Mouse (Mus musculus) MEL (cell line): ENCODE data around the gene Abca5. TPM values are rescaled to one million over a fixed set of nuclear protein-coding genes. Genes with fewer than 3 reads are reported as not detected.

Experiments
- DNase-seq: peaks from one replicate; pipeline ENCODE4 v3.0.0; 2011; ENCODE audit warnings: low read depth, low spot score
- H3K27ac ChIP-seq: 2 replicates; pipeline ENCODE4 v1.5.1; 2012; ENCODE audit warnings: low read depth, mild to moderate bottlenecking, control low read depth, low read length, moderate library complexity; ENCODE audit not compliant: control insufficient read depth
- H3K27me3 ChIP-seq, 2 experiments: fragments of 150-350 bp in 1 of 2; sonication (generic) in 1 of 2; 2 replicates each; pipeline ENCODE4 v1.6.1; 2012; ENCODE audit warnings: low read length in 2 of 2, mild to moderate bottlenecking in 2 of 2, improper control_type of control experiment in 1 of 2, moderate library complexity in 1 of 2; ENCODE audit not compliant: insufficient read depth in 2 of 2, control insufficient read depth in 1 of 2
- H3K36me3 ChIP-seq, 2 experiments: 2 replicates each; pipeline ENCODE4 v1.6.1; 2012 to 2014; ENCODE audit warnings: low read length in 2 of 2, improper control_type of control experiment in 1 of 2, inconsistent platforms in 1 of 2, mild to moderate bottlenecking in 1 of 2; ENCODE audit not compliant: insufficient read depth in 2 of 2, control insufficient read depth in 1 of 2
- H3K4me1 ChIP-seq, 2 experiments: fragments of 150-350 bp in 1 of 2; sonication (generic) in 1 of 2; 2 replicates each; pipeline ENCODE4 v1.6.1; 2012; ENCODE audit warnings: low read length in 2 of 2, improper control_type of control experiment in 1 of 2, mild to moderate bottlenecking in 1 of 2; ENCODE audit not compliant: insufficient read depth in 2 of 2, control insufficient read depth in 1 of 2
- H3K4me3 ChIP-seq, 2 experiments: fragments of 150-350 bp in 1 of 2; sonication (generic) in 1 of 2; 2 replicates each; pipeline ENCODE4 v1.5.1; 2012; ENCODE audit warnings: low read depth in 2 of 2, low read length in 2 of 2, mild to moderate bottlenecking in 2 of 2, moderate library complexity in 2 of 2, control low read depth in 1 of 2, improper control_type of control experiment in 1 of 2; ENCODE audit not compliant: control insufficient read depth in 1 of 2, insufficient read depth in 1 of 2
- H3K79me2 ChIP-seq: 2 replicates; pipeline ENCODE4 v1.6.1; 2012; ENCODE audit warnings: mild to moderate bottlenecking, low read length, moderate library complexity; ENCODE audit not compliant: control insufficient read depth, poor library complexity, insufficient read depth
- H3K9ac ChIP-seq: 2 replicates; pipeline ENCODE4 v1.6.1; 2012; ENCODE audit warnings: low read depth, mild to moderate bottlenecking, control low read depth, low read length, moderate library complexity; ENCODE audit not compliant: control insufficient read depth, poor library complexity, severe bottlenecking
- H3K9me3 ChIP-seq: fragments of 150-350 bp; sonication (generic); replicated peaks from 2 replicates; pipeline ENCODE4 v1.6.1; 2012; ENCODE audit warnings: mild to moderate bottlenecking, low read length, improper control_type of control experiment, moderate library complexity; ENCODE audit not compliant: insufficient read depth
- CHD1 ChIP-seq: IDR thresholded peaks from 2 replicates; pipeline ENCODE4 v1.6.1; 2012; ENCODE audit warnings: low read depth, mild to moderate bottlenecking, inconsistent platforms, low read length, improper control_type of control experiment
- E2F4 ChIP-seq: IDR thresholded peaks from 2 replicates; pipeline ENCODE4 v1.6.1; 2011; ENCODE audit warnings: low read depth, low read length, improper control_type of control experiment, borderline replicate concordance
- EP300 ChIP-seq, 2 experiments: IDR thresholded peaks; 2 replicates each; pipeline ENCODE4 v1.6.1; 2011; ENCODE audit warnings: improper control_type of control experiment in 2 of 2, low read length in 2 of 2, low read depth in 1 of 2, mild to moderate bottlenecking in 1 of 2
- ETS1 ChIP-seq: IDR thresholded peaks from 2 replicates; pipeline ENCODE4 v1.6.1; 2012; ENCODE audit warnings: low read depth, mild to moderate bottlenecking, inconsistent platforms, low read length, improper control_type of control experiment, moderate library complexity
- GABPA ChIP-seq: IDR thresholded peaks from 2 replicates; pipeline ENCODE4 v1.6.1; 2012; ENCODE audit warnings: low read depth, mild to moderate bottlenecking, inconsistent platforms, low read length, improper control_type of control experiment, moderate library complexity
- GATA1 ChIP-seq: IDR thresholded peaks from 2 replicates; pipeline ENCODE4 v1.6.1; 2011; ENCODE audit warnings: low read depth, low read length, improper control_type of control experiment
- JUND ChIP-seq: IDR thresholded peaks from 2 replicates; pipeline ENCODE4 v1.6.1; 2011; ENCODE audit warnings: low read depth, mild to moderate bottlenecking, improper control_type of control experiment, low read length
- KAT2A ChIP-seq: conservative IDR thresholded peaks from 2 replicates; pipeline ENCODE4 v1.6.1; 2012; ENCODE audit warnings: low read depth, low read length, improper control_type of control experiment, inconsistent platforms
- MAFK ChIP-seq: IDR thresholded peaks from 2 replicates; pipeline ENCODE4 v1.6.1; 2011; ENCODE audit warnings: low read depth, mild to moderate bottlenecking, low read length, improper control_type of control experiment, borderline replicate concordance
- MAX ChIP-seq: IDR thresholded peaks from 2 replicates; pipeline ENCODE4 v1.6.1; 2011; ENCODE audit warnings: low read length, improper control_type of control experiment
- MAZ ChIP-seq: IDR thresholded peaks from 2 replicates; pipeline ENCODE4 v1.6.1; 2012; ENCODE audit warnings: low read depth, mild to moderate bottlenecking, inconsistent platforms, low read length, improper control_type of control experiment
- MEF2A ChIP-seq: IDR thresholded peaks from 2 replicates; pipeline ENCODE4 v1.6.1; 2014; ENCODE audit warnings: low read depth, mild to moderate bottlenecking, inconsistent platforms, low read length, improper control_type of control experiment; ENCODE audit not compliant: poor library complexity, insufficient replicate concordance, severe bottlenecking; ENCODE audit errors: extremely low read depth
- MYB ChIP-seq: IDR thresholded peaks from 2 replicates; pipeline ENCODE4 v1.6.1; 2011; ENCODE audit warnings: mild to moderate bottlenecking, low read depth, low read length, improper control_type of control experiment
- NELFE ChIP-seq: IDR thresholded peaks from 2 replicates; pipeline ENCODE4 v1.6.1; 2011; ENCODE audit warnings: low read depth, low read length, improper control_type of control experiment
- NRF1 ChIP-seq: IDR thresholded peaks from 2 replicates; pipeline ENCODE4 v1.6.1; 2014; ENCODE audit warnings: low read depth, mild to moderate bottlenecking, inconsistent platforms, low read length, improper control_type of control experiment, moderate library complexity; ENCODE audit not compliant: poor library complexity, insufficient read depth, severe bottlenecking
- POLR2A ChIP-seq, 2 experiments: IDR thresholded peaks; 2 replicates each; pipeline ENCODE4 v1.6.1; 2011 to 2012; ENCODE audit warnings: low read length in 2 of 2, mild to moderate bottlenecking in 2 of 2, control low read depth in 1 of 2, improper control_type of control experiment in 1 of 2, low read depth in 1 of 2, moderate library complexity in 1 of 2; ENCODE audit not compliant: control insufficient read depth in 1 of 2, insufficient read depth in 1 of 2, poor library complexity in 1 of 2
- POLR2AphosphoS2 ChIP-seq: IDR thresholded peaks from 2 replicates; pipeline ENCODE4 v1.6.1; 2011; ENCODE audit warnings: low read length, improper control_type of control experiment
- RAD21 ChIP-seq: IDR thresholded peaks from 2 replicates; pipeline ENCODE4 v1.6.1; 2011; ENCODE audit warnings: mild to moderate bottlenecking, low read depth, low read length, improper control_type of control experiment
- RCOR1 ChIP-seq: IDR thresholded peaks from 2 replicates; pipeline ENCODE4 v1.6.1; 2012; ENCODE audit warnings: low read depth, mild to moderate bottlenecking, inconsistent platforms, low read length, improper control_type of control experiment
- TBP ChIP-seq: IDR thresholded peaks from 2 replicates; pipeline ENCODE4 v1.8.0; 2011; ENCODE audit warnings: low read depth, low read length, improper control_type of control experiment
- UBTF ChIP-seq: IDR thresholded peaks from 2 replicates; pipeline ENCODE4 v1.6.1; 2012; ENCODE audit warnings: low read depth, mild to moderate bottlenecking, inconsistent platforms, low read length, improper control_type of control experiment, moderate library complexity, borderline replicate concordance; ENCODE audit not compliant: insufficient read depth
- USF1 ChIP-seq: IDR thresholded peaks from 2 replicates; pipeline ENCODE4 v1.6.1; 2014; ENCODE audit warnings: low read depth, mild to moderate bottlenecking, inconsistent platforms, low read length, improper control_type of control experiment, moderate library complexity
- ZC3H11A ChIP-seq: IDR thresholded peaks from 2 replicates; pipeline ENCODE4 v1.6.1; 2012; ENCODE audit warnings: low read depth, mild to moderate bottlenecking, inconsistent platforms, low read length, improper control_type of control experiment
- ZNF384 ChIP-seq: IDR thresholded peaks from 2 replicates; pipeline ENCODE4 v1.6.1; 2012; ENCODE audit warnings: low read depth, mild to moderate bottlenecking, inconsistent platforms, low read length, improper control_type of control experiment
- polyA plus RNA-seq, 2 experiments: library from polyadenylated mRNA; stranded (reverse) in 1 of 2; unstranded in 1 of 2; fragments of >175 nt in 1 of 2; fragments of >200 nt in 1 of 2; gene quantifications; 2 replicates each; pipeline versions ENCODE4 v1.2.1 to v1.2.4; 2012; ENCODE audit warnings: low replicate concordance in 2 of 2, low read depth in 1 of 2; ENCODE audit not compliant: insufficient read length in 2 of 2, insufficient read depth in 1 of 2, missing spikeins in 1 of 2
- total RNA-seq: library from RNA; depleted of rRNA; stranded (reverse); fragments of 300-350 nt; gene quantifications from 2 replicates; pipeline ENCODE4 v1.2.3, GENCODE M21; 2012

The Abca5 gene
- total and polyA plus RNA-seq, 3 experiments, result 0.35 to 0.78 TPM; not detected in 1

DNA sequence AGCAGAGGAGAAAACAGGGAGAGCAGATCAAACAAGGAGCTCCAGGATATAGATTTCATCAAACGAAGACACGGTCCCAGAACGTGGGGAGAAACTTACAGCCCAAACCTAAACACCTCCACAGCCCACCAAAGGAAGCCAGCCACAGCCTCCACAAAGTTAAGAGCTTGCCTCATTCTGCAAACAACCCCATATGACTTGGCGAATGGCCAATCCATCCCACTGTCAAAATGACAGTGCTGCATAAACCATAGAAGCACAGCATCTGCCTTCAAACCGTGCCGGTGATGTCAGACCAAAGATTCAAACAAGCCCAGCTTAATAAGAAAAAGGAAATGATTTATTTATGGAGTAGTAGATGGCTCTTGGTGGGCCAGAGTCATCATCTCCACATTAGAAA, 7.4 kb downstream of the Abca5 start:
- H3K27ac ChIP-seq, result no peak overlapping the region
- no peaks in the 10 kb centered on the region; a peak in 1 of 4 replicates for H3K27me3 ChIP-seq
- no peaks in the 10 kb centered on the region for H3K36me3 ChIP-seq
- TF ChIP-seq MEF2A (no peak), MYB (no peak), NELFE (no peak), GABPA (no peak), ZC3H11A (no peak), ZNF384 (no peak), MAX (no peak), NRF1 (no peak)
- H3K4me3 ChIP-seq, result no peak overlapping the region
- H3K9me3 ChIP-seq, result no peaks in the 10 kb centered on the region
- no peaks in the 10 kb centered on the region for H3K79me2 ChIP-seq
- no peak for DNase-seq
- H3K4me1 ChIP-seq, result no peaks in the 10 kb centered on the region
- H3K9ac ChIP-seq, result no peak overlapping the region

DNA sequence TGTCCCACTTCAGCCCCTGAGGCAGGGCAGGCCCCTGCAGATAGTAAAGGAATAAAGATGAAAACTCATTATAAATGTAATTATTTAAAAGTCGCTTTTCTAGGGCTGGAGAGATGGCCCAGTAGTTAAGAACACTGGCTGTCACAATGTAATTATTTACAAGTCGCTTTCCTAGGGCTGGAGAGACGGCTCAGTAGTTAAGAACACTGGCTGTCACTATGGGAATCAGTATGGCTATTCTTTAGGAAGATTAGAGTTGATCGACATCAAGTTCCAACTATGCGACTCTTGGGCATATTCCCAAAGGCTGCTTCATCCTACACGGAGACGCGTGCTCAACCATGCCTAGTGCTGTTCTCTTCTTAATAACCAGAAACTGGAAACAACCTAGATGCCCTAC, 15.2 kb downstream of the Abca5 start:
- Histone ChIP-seq H3K36me3 (no peaks in the 10 kb centered on the region), H3K27ac (no peak overlapping the region)

DNA sequence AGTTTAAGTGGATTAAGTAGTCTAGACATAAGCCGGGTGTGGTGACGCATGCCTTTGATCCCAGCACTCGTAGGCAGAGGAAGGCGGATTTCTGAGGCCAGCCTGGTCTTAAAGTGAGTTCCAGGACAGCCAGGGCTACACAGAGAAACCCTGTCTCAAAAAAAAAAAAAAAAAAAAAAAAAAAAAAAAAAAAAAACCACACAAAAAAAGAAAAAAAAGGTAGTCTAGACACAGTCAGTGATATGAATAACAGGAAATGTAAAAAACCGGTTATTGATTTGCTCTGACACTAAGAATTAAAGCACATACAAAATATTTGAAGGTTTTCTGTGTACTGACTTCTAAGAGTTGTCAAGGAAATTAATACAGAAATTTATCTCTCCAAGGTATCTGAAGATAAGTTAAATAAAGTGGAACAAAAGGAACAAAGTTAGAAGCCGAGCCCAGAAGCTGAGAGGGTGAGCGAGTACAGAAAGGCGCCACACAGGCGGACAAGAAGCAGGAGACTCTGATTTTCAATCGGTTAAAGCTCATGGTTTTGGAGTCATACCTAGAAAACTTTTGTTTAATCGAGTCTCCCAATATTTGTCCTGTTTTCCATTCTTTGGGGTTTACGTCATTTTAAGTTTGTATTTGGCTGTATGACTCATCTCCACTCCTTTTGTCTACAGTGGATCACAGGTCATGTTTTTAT, 30.9 kb downstream of the Abca5 start:
- no peak overlapping the region for H3K27ac ChIP-seq
- H3K9ac ChIP-seq, result no peak overlapping the region
- H3K79me2 ChIP-seq, result no peaks in the 10 kb centered on the region
- no peaks in the 10 kb centered on the region for H3K4me1 ChIP-seq
- H3K27me3 ChIP-seq, result no peaks in the 10 kb centered on the region
- DNase-seq, result no peak
- no peak overlapping the region for H3K4me3 ChIP-seq
- no peaks in the 10 kb centered on the region for H3K36me3 ChIP-seq
- H3K9me3 ChIP-seq, result no peaks in the 10 kb centered on the region
- TF ChIP-seq CHD1 (no peak), RAD21 (no peak), NRF1 (no peak), MAFK (no peak), MAX (no peak), E2F4 (no peak), TBP (no peak), GABPA (no peak), JUND (no peak), ETS1 (no peak), KAT2A (no peak), POLR2AphosphoS2 (no peak), EP300 (IDR thresholded peaks at IDR 0.05; ENCODE audit: low read depth in 1 of 2, low read length in 2 of 2) (no peak), UBTF (no peak), POLR2A (IDR thresholded peaks at IDR 0.05; ENCODE audit: control insufficient read depth in 1 of 2, insufficient read depth in 1 of 2, low read depth in 1 of 2, low read length in 2 of 2, poor library complexity in 1 of 2) (no peak), MAZ (no peak), USF1 (no peak), RCOR1 (no peak), GATA1 (no peak)

More for the DNA sequence above, 15.2 kb downstream of the Abca5 start:
- Histone ChIP-seq H3K9ac (no peak overlapping the region), H3K79me2 (no peaks in the 10 kb centered on the region), H3K4me3 (no peak overlapping the region), H3K9me3 (no peaks in the 10 kb centered on the region), H3K4me1 (no peaks in the 10 kb centered on the region), H3K27me3 (no peaks in the 10 kb centered on the region)
- no peak for TF ChIP-seq MYB
- TF ChIP-seq NELFE, result no peak
- no peak for TF ChIP-seq POLR2AphosphoS2
- no peak for TF ChIP-seq USF1
- TF ChIP-seq POLR2A (IDR thresholded peaks at IDR 0.05; ENCODE audit: control insufficient read depth in 1 of 2, insufficient read depth in 1 of 2, low read depth in 1 of 2, low read length in 2 of 2, poor library complexity in 1 of 2), result no peak
- DNase-seq, result no peak
